Mouse (Mus musculus) limb, embryonic 13.5 days (tissue): ENCODE results near the gene Cep112. TPM values are rescaled to one million over a fixed set of nuclear protein-coding genes. Genes with fewer than 3 reads are reported as not detected.

Experiments
- ATAC-seq: fragments of 200-750 bp; cut with Nextera tagmentation; 2 replicates; pipeline ENCODE4 v1.8.0; 2017; ENCODE audit warnings: low read depth, moderate number of reproducible peaks, moderate TSS enrichment; ENCODE audit not compliant: low FRiP score
- H3K27ac ChIP-seq: fragments of 300-500 bp; sonication (generic); 2 replicates; pipeline ENCODE4 v1.5.1; 2015; ENCODE audit warnings: inconsistent platforms, mild to moderate bottlenecking, moderate library complexity
- H3K27me3 ChIP-seq: fragments of 300-500 bp; sonication (generic); 2 replicates; pipeline ENCODE4 v1.6.1; 2015; ENCODE audit warnings: mild to moderate bottlenecking, inconsistent platforms
- H3K36me3 ChIP-seq: fragments of 300-500 bp; sonication (generic); 2 replicates; pipeline ENCODE4 v1.6.1; 2015; ENCODE audit warnings: inconsistent platforms, mild to moderate bottlenecking, moderate library complexity
- H3K4me1 ChIP-seq: fragments of 300-500 bp; sonication (generic); 2 replicates; pipeline ENCODE4 v1.6.1; 2015; ENCODE audit warnings: inconsistent platforms
- H3K4me2 ChIP-seq: fragments of 300-500 bp; sonication (generic); replicated peaks from 2 replicates; pipeline ENCODE4 v1.6.1; 2015; ENCODE audit warnings: inconsistent platforms, mild to moderate bottlenecking, moderate library complexity
- H3K4me3 ChIP-seq: fragments of 300-500 bp; sonication (generic); 2 replicates; pipeline ENCODE4 v1.5.1; 2015; ENCODE audit warnings: moderate library complexity, mild to moderate bottlenecking, inconsistent platforms
- H3K9ac ChIP-seq: fragments of 300-500 bp; sonication (generic); 2 replicates; pipeline ENCODE4 v1.6.1; 2015; ENCODE audit warnings: mild to moderate bottlenecking, inconsistent platforms
- H3K9me3 ChIP-seq: fragments of 300-500 bp; sonication (generic); 2 replicates; pipeline ENCODE4 v1.6.1; 2016; ENCODE audit warnings: inconsistent platforms
- WGBS: fragments of 180-500 bp; shearing (Covaris S2); methylation state at CpG from one replicate; pipeline ENCODE4 v1.1.7; 2015; 5-methylcytosine and 5-hydroxymethylcytosine counted together
- polyA plus RNA-seq: library from polyadenylated mRNA; unstranded; fragments of >200 nt; fragmentation: Nextera tagmentation; extraction: Ambion mirVana; gene quantifications from 2 replicates; pipeline ENCODE4 v1.2.1, GENCODE M21; 2015

Gene Cep112
- polyA plus RNA-seq, 1 experiment from 2014 or later, result 20.7 TPM

- Histone ChIP-seq H3K4me3 (no peak overlapping the region), H3K4me2 (peak overlapping the region; percentile 28)
These were observed 196.5 kb downstream of the Cep112 start for GRCm38 (mm10) chr11:108621434-108621901.

GRCm38 (mm10) chr11:108625546-108626232 is 200.7 kb downstream of the Cep112 start:
- peaks cover 5% of the 10 kb centered on the region; the same call in 1 of the 2 replicates for H3K9me3 ChIP-seq

More at GRCm38 (mm10) chr11:108621434-108621901, 196.5 kb downstream of the Cep112 start:
- H3K9me3 ChIP-seq, result peaks cover 5% of the 10 kb centered on the region; the same call in 1 of the 2 replicates
- H3K27me3 ChIP-seq, result no peaks in the 10 kb centered on the region
- H3K9ac ChIP-seq, result no peak overlapping the region
- no peak for ATAC-seq
- 14% methylated on average over 9 of the region's 9 CpGs for WGBS
- H3K36me3 ChIP-seq, result no peaks in the 10 kb centered on the region
- 0 out of 2 replicates have a peak, but pooled peaks cover 10% of the 10 kb centered on the region for H3K4me1 ChIP-seq
- H3K27ac ChIP-seq, result no peak overlapping the region; the same call in 1 of the 2 replicates

GRCm38 (mm10) chr11:108637780-108638179 is 212.8 kb downstream of the Cep112 start:
- H3K36me3 ChIP-seq, result no peaks in the 10 kb centered on the region
- no peaks in the 10 kb centered on the region for H3K9me3 ChIP-seq
- no peaks in the 10 kb centered on the region for H3K27me3 ChIP-seq
- no peak overlapping the region for H3K9ac ChIP-seq
- H3K27ac ChIP-seq, result no peak overlapping the region
- H3K4me3 ChIP-seq, result no peak overlapping the region
- no peak for ATAC-seq
- no peaks in the 10 kb centered on the region for H3K4me1 ChIP-seq
- 66% methylated on average over 2 of the region's 2 CpGs for WGBS
- H3K4me2 ChIP-seq, result no peak overlapping the region

More at GRCm38 (mm10) chr11:108625546-108626232, 200.7 kb downstream of the Cep112 start:
- no peak overlapping the region for H3K9ac ChIP-seq
- H3K4me1 ChIP-seq, result 0 out of 2 replicates have a peak, but pooled peaks cover 6% of the 10 kb centered on the region
- H3K36me3 ChIP-seq, result no peaks in the 10 kb centered on the region
- H3K27me3 ChIP-seq, result no peaks in the 10 kb centered on the region
- H3K4me3 ChIP-seq, result no peak overlapping the region
- H3K27ac ChIP-seq, result no peak overlapping the region
- no peak for ATAC-seq
- no peak overlapping the region for H3K4me2 ChIP-seq
- 86% methylated on average over 5 of the region's 5 CpGs for WGBS

- no peak overlapping the region for H3K4me2 ChIP-seq
- WGBS, result 70% methylated on average over 2 of the region's 2 CpGs
- no peaks in the 10 kb centered on the region for H3K9me3 ChIP-seq
- H3K4me3 ChIP-seq, result no peak overlapping the region
- no peak for ATAC-seq
- no peak overlapping the region for H3K9ac ChIP-seq
- 0 out of 2 replicates have a peak, but pooled peaks cover 2% of the 10 kb centered on the region for H3K4me1 ChIP-seq
- no peaks in the 10 kb centered on the region for H3K36me3 ChIP-seq
- no peak overlapping the region for H3K27ac ChIP-seq
- H3K27me3 ChIP-seq, result no peaks in the 10 kb centered on the region
These were observed 230.6 kb downstream of the Cep112 start for GRCm38 (mm10) chr11:108655574-108655973.

- H3K4me3 ChIP-seq, result no peak overlapping the region
- no peak for ATAC-seq
- no peaks in the 10 kb centered on the region for H3K9me3 ChIP-seq
- no peaks in the 10 kb centered on the region for H3K36me3 ChIP-seq
- H3K9ac ChIP-seq, result no peak overlapping the region
- H3K4me2 ChIP-seq, result no peak overlapping the region
- H3K4me1 ChIP-seq, result no peaks in the 10 kb centered on the region
- no peaks in the 10 kb centered on the region for H3K27me3 ChIP-seq
- H3K27ac ChIP-seq, result no peak overlapping the region
- WGBS, result 92% methylated on average over 3 of the region's 3 CpGs
These were observed 257.0 kb downstream of the Cep112 start for GRCm38 (mm10) chr11:108682014-108682413.

DNA sequence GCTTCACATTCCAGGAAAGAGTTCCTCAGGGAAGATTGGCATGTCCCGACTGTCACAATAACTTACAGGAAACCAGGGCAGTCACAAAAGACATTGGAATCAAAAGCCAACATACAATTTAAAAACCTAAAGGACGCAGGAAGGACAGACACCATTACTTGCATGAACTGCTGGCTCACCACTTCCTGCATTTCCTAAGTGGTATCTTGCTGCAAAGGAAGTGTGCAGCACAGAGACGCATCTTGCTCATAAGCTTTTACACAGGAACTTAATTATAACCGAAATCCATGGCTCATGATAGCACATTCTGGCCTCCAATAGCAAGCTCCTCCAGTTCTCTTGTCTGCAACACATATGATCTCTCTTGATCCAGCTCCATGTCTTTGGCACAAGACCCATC is 271.6 kb downstream of the Cep112 start:
- ATAC-seq, result no peak
- H3K27ac ChIP-seq, result no peak overlapping the region
- H3K27me3 ChIP-seq, result no peaks in the 10 kb centered on the region
- WGBS, result 79% methylated on average over 4 of the region's 4 CpGs
- no peak overlapping the region for H3K4me3 ChIP-seq
- H3K9me3 ChIP-seq, result no peaks in the 10 kb centered on the region
- no peaks in the 10 kb centered on the region for H3K36me3 ChIP-seq
- no peak overlapping the region for H3K9ac ChIP-seq
- no peak overlapping the region for H3K4me2 ChIP-seq
- no peaks in the 10 kb centered on the region for H3K4me1 ChIP-seq

GRCm38 (mm10) chr11:108752301-108752700 is 327.3 kb downstream of the Cep112 start:
- Histone ChIP-seq H3K27ac (0 out of 2 replicates have a peak overlapping the region, but pooled peaks have one; percentile 7), H3K9ac (no peak overlapping the region), H3K4me3 (no peak overlapping the region), H3K9me3 (no peaks in the 10 kb centered on the region), H3K27me3 (no peaks in the 10 kb centered on the region), H3K4me2 (no peak overlapping the region), H3K36me3 (no peaks in the 10 kb centered on the region), H3K4me1 (peaks cover 23% of the 10 kb centered on the region)
- no peak; the same call in 1 of the 2 replicates for ATAC-seq
- WGBS, result 43% methylated on average over 7 of the region's 7 CpGs

DNA sequence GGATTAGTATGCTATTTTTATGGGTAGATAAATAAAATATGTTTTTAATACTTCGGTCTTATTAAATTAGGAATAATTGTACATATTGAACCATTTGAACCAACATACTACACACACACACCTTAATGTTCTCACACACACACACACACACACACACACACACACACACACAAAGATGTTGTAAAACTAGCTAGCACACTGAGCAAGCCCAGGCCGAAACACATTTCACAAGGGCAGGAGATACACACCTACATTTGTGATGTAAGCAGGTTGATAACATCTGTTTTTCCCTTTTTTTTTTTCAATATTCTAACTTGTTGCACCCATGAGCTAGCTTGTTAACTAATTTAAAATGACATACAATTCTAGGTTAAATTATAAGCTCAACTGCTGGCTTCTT is 327.8 kb downstream of the Cep112 start:
- Histone ChIP-seq H3K27me3 (no peaks in the 10 kb centered on the region), H3K9ac (no peak overlapping the region), H3K9me3 (no peaks in the 10 kb centered on the region), H3K36me3 (no peaks in the 10 kb centered on the region), H3K4me3 (no peak overlapping the region), H3K27ac (peak overlapping the region; percentile 55; the same call in 1 of the 2 replicates), H3K4me2 (no peak overlapping the region), H3K4me1 (peaks cover 27% of the 10 kb centered on the region)
- 75% methylated on average over 2 of the region's 2 CpGs for WGBS
- no peak for ATAC-seq

DNA sequence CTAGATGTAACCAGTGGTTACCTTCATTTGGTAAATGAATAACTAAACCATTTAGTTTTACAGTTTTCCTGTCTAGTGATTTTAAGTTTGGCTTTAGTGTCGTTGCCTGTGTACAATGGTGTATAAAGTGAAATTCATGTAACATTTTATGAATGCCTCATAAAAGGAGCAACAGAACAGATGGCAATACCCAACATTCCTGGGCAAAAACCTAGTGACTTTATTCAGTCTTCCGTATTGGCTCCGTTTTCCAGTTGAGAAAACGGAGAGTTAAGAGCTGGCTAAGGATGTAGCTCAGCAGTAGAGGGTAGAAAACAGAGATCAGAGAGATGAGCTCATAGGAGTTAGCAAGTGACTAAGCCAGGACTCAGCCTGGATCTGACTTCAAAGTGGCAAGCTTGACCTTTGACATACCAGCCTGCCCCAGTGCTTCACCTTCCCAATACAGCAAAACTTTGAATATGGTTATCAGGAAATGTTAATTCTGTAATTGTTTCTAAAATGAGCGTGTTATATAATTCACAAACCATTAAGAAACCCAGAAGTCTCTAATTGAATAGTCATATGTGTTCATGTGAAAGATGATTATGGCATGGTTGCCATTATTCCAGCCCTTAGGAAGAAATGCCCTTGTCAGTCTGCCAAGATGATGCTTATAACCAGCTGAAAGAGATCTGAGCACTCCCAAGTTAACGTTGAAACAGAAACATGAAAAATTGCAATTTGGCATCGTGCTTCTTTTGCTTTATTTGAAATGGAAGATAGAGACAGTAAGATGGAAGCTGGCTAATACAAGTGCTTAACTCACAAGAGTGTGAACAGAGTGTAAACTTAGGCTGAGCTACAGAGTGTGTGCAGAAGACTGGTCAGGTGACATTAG is 328.6 kb downstream of the Cep112 start:
- Histone ChIP-seq H3K36me3 (no peaks in the 10 kb centered on the region), H3K4me2 (no peak overlapping the region), H3K9me3 (no peaks in the 10 kb centered on the region), H3K27ac (peak overlapping the region; percentile 55; the same call in 1 of the 2 replicates), H3K27me3 (no peaks in the 10 kb centered on the region), H3K4me3 (no peak overlapping the region), H3K4me1 (peaks cover 32% of the 10 kb centered on the region), H3K9ac (no peak overlapping the region)
- peak; percentile 32; the same call in 1 of the 2 replicates for ATAC-seq
- 46% methylated on average over 7 of the region's 7 CpGs for WGBS

DNA sequence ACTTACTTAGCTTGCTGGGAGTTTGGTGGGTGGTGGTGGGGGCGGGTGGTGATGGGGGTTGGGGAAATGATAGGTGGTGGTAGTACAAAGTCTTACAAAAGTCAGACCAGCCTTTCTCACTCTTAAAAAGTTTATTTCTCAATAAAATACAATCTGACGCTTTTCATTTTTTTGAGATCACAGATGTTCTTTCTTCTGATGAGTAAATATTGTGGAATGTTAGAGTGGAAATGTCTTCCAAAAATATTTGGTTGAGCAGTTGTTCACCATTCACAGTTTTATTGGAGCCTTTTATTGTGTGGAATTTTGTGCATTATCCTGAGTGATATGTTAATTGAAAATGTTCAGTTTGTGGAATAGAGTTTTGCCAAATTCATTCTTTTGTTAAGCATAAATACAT is 332.2 kb downstream of the Cep112 start:
- Histone ChIP-seq H3K27me3 (no peaks in the 10 kb centered on the region), H3K27ac (no peak overlapping the region), H3K4me2 (no peak overlapping the region)

GRCm38 (mm10) chr11:108757626-108758430 is 332.8 kb downstream of the Cep112 start:
- ATAC-seq, result no peak
- no peaks in the 10 kb centered on the region for H3K9me3 ChIP-seq
- peaks cover 22% of the 10 kb centered on the region for H3K4me1 ChIP-seq
- H3K27ac ChIP-seq, result peak overlapping the region; percentile 53; the same call in 1 of the 2 replicates
- no peak overlapping the region for H3K9ac ChIP-seq
- no peak overlapping the region for H3K4me3 ChIP-seq
- H3K36me3 ChIP-seq, result no peaks in the 10 kb centered on the region
- no peaks in the 10 kb centered on the region for H3K27me3 ChIP-seq
- WGBS, result 28% methylated on average over 6 of the region's 6 CpGs
- H3K4me2 ChIP-seq, result peak overlapping the region; percentile 9; the same call in 1 of the 2 replicates

More for the DNA sequence above, 332.2 kb downstream of the Cep112 start:
- no peak overlapping the region for H3K9ac ChIP-seq
- no peaks in the 10 kb centered on the region for H3K36me3 ChIP-seq
- no peaks in the 10 kb centered on the region for H3K9me3 ChIP-seq
- no peak for ATAC-seq
- H3K4me1 ChIP-seq, result peaks cover 25% of the 10 kb centered on the region
- H3K4me3 ChIP-seq, result no peak overlapping the region
- 55% methylated on average over 2 of the region's 2 CpGs for WGBS
